Mouse (Mus musculus) liver, embryonic 11.5 days (tissue): ENCODE measurements at regions not wholly inside any gene's neighbourhood (a gene's known extent, or its start where the extent isn't known, plus 50 kb on each side); places are given as distances from the start of the nearest gene placed in this dataset.

ENCODE experiments used
- ATAC-seq: fragments of 200-750 bp; cut with Nextera tagmentation; replicated peaks from 2 replicates; pipeline ENCODE4 v1.8.0; 2017; ENCODE audit warnings: moderate number of reproducible peaks, mild to moderate bottlenecking, moderate TSS enrichment, moderate library complexity; ENCODE audit not compliant: low FRiP score
- DNase-seq: peaks from one replicate; pipeline ENCODE4 v3.0.0-alpha.2; 2017; ENCODE audit warnings: low spot score
- H3K27ac ChIP-seq: fragments of 300-500 bp; sonication (generic); 2 replicates; pipeline ENCODE4 v1.5.1; 2014; ENCODE audit warnings: mild to moderate bottlenecking, low read depth, low read length, control low read depth
- H3K27me3 ChIP-seq: fragments of 300-500 bp; sonication (generic); replicated peaks from 2 replicates; pipeline ENCODE4 v1.6.1; 2014; ENCODE audit warnings: low read length, mixed read lengths; ENCODE audit not compliant: control insufficient read depth, insufficient read depth
- H3K36me3 ChIP-seq: fragments of 300-500 bp; sonication (generic); 2 replicates; pipeline ENCODE4 v1.6.1; 2014; ENCODE audit warnings: mild to moderate bottlenecking, low read length, moderate library complexity, mixed read lengths; ENCODE audit not compliant: control insufficient read depth, insufficient read depth
- H3K4me1 ChIP-seq: fragments of 300-500 bp; sonication (generic); replicated peaks from 2 replicates; pipeline ENCODE4 v1.6.1; 2014; ENCODE audit warnings: low read length, mixed read lengths; ENCODE audit not compliant: control insufficient read depth, insufficient read depth
- H3K4me2 ChIP-seq: fragments of 300-500 bp; sonication (generic); 2 replicates; pipeline ENCODE4 v1.6.1; 2014; ENCODE audit warnings: mild to moderate bottlenecking, control low read depth, moderate library complexity
- H3K4me3 ChIP-seq: fragments of 300-500 bp; sonication (generic); 2 replicates; pipeline ENCODE4 v1.5.1; 2014; ENCODE audit warnings: low read depth, low read length, control low read depth
- H3K9ac ChIP-seq: fragments of 300-500 bp; sonication (generic); 2 replicates; pipeline ENCODE4 v1.6.1; 2014; ENCODE audit warnings: low read depth, low read length, control low read depth
- H3K9me3 ChIP-seq: fragments of 300-500 bp; sonication (generic); 2 replicates; pipeline ENCODE4 v1.6.1; 2016; ENCODE audit warnings: low read length, inconsistent platforms, mixed read lengths; ENCODE audit not compliant: control insufficient read depth
- WGBS: fragments of 180-500 bp; shearing (Covaris S2); extraction: QIAGEN DNeasy Blood & Tissue Kit; methylation state at CpG from one replicate; pipeline ENCODE4 v1.1.7; 2014; 5-methylcytosine and 5-hydroxymethylcytosine counted together

GRCm38 (mm10) chr13:42589607-42590006 lies 90.8 kb upstream of the Phactr1 start:
- 71% methylated on average over 5 of the region's 5 CpGs for WGBS

GRCm38 (mm10) chr13:42590415-42590814 lies 90.0 kb upstream of the Phactr1 start:
- Histone ChIP-seq H3K27ac (no peak overlapping the region), H3K4me1 (no peaks in the 10 kb centered on the region), H3K36me3 (no peaks in the 10 kb centered on the region), H3K9ac (no peak overlapping the region), H3K4me2 (no peak overlapping the region), H3K4me3 (no peak overlapping the region), H3K27me3 (no peaks in the 10 kb centered on the region), H3K9me3 (no peaks in the 10 kb centered on the region)
- DNase-seq (no peak), ATAC-seq (no peak)
- WGBS = 70% methylated on average over 6 of the region's 6 CpGs

More at GRCm38 (mm10) chr13:42589607-42590006, 90.8 kb upstream of the Phactr1 start:
- Histone ChIP-seq H3K27ac (no peak overlapping the region), H3K27me3 (no peaks in the 10 kb centered on the region), H3K36me3 (no peaks in the 10 kb centered on the region), H3K4me2 (no peak overlapping the region), H3K9ac (no peak overlapping the region), H3K4me3 (no peak overlapping the region), H3K9me3 (no peaks in the 10 kb centered on the region), H3K4me1 (no peaks in the 10 kb centered on the region)
- ATAC-seq = no peak
- DNase-seq = no peak

GRCm38 (mm10) chr13:42592945-42593344 lies 87.5 kb upstream of the Phactr1 start:
- ATAC-seq (no peak), DNase-seq (no peak)
- WGBS = 39% methylated on average over 3 of the region's 3 CpGs
- no peak overlapping the region for H3K4me3 ChIP-seq
- H3K9ac ChIP-seq = no peak overlapping the region
- H3K36me3 ChIP-seq = no peaks in the 10 kb centered on the region
- no peaks in the 10 kb centered on the region for H3K4me1 ChIP-seq
- no peaks in the 10 kb centered on the region for H3K27me3 ChIP-seq
- H3K9me3 ChIP-seq = no peaks in the 10 kb centered on the region
- no peak overlapping the region for H3K4me2 ChIP-seq
- H3K27ac ChIP-seq = no peak overlapping the region

GRCm38 (mm10) chr13:42593488-42594170 lies 86.8 kb upstream of the Phactr1 start:
- ATAC-seq (no peak), DNase-seq (no peak)
- Histone ChIP-seq H3K27me3 (no peaks in the 10 kb centered on the region), H3K4me1 (no peaks in the 10 kb centered on the region), H3K36me3 (no peaks in the 10 kb centered on the region), H3K27ac (no peak overlapping the region), H3K4me3 (no peak overlapping the region), H3K9ac (no peak overlapping the region), H3K9me3 (no peaks in the 10 kb centered on the region), H3K4me2 (no peak overlapping the region)
- WGBS = 77% methylated on average over 11 of the region's 11 CpGs

GRCm38 (mm10) chr13:42595180-42595579 lies 85.2 kb upstream of the Phactr1 start:
- Histone ChIP-seq H3K4me3 (no peak overlapping the region), H3K9ac (no peak overlapping the region), H3K4me2 (no peak overlapping the region), H3K4me1 (no peaks in the 10 kb centered on the region), H3K27me3 (no peaks in the 10 kb centered on the region), H3K27ac (no peak overlapping the region), H3K9me3 (no peaks in the 10 kb centered on the region), H3K36me3 (no peaks in the 10 kb centered on the region)
- ATAC-seq = no peak
- 76% methylated on average over 3 of the region's 3 CpGs for WGBS
- DNase-seq = no peak

- DNase-seq = no peak
- Histone ChIP-seq H3K4me1 (no peaks in the 10 kb centered on the region), H3K9ac (no peak overlapping the region), H3K27me3 (no peaks in the 10 kb centered on the region), H3K4me3 (no peak overlapping the region), H3K36me3 (no peaks in the 10 kb centered on the region), H3K4me2 (no peak overlapping the region), H3K9me3 (no peaks in the 10 kb centered on the region), H3K27ac (no peak overlapping the region)
- 83% methylated on average over 3 of the region's 3 CpGs for WGBS
- no peak for ATAC-seq
These were observed 82.6 kb upstream of the Phactr1 start for GRCm38 (mm10) chr13:42597781-42598180.

- Histone ChIP-seq H3K9ac (no peak overlapping the region), H3K27me3 (no peaks in the 10 kb centered on the region), H3K4me1 (no peaks in the 10 kb centered on the region), H3K4me2 (no peak overlapping the region), H3K4me3 (no peak overlapping the region), H3K9me3 (no peaks in the 10 kb centered on the region), H3K36me3 (no peaks in the 10 kb centered on the region), H3K27ac (no peak overlapping the region)
- 76% methylated on average over 4 of the region's 4 CpGs for WGBS
- DNase-seq (no peak), ATAC-seq (no peak)
These were observed 77.1 kb upstream of the Phactr1 start for GRCm38 (mm10) chr13:42603308-42603707.

GRCm38 (mm10) chr13:42607735-42608134 lies 72.7 kb upstream of the Phactr1 start:
- ATAC-seq (no peak), DNase-seq (no peak)
- Histone ChIP-seq H3K27me3 (no peaks in the 10 kb centered on the region), H3K9ac (no peak overlapping the region), H3K4me1 (no peaks in the 10 kb centered on the region), H3K4me2 (no peak overlapping the region), H3K27ac (no peak overlapping the region), H3K9me3 (no peaks in the 10 kb centered on the region), H3K36me3 (no peaks in the 10 kb centered on the region), H3K4me3 (no peak overlapping the region)
- WGBS = 43% methylated on average over 10 of the region's 10 CpGs

GRCm38 (mm10) chr13:42608963-42609362 lies 71.5 kb upstream of the Phactr1 start:
- WGBS = 32% methylated on average over 4 of the region's 4 CpGs
- no peak overlapping the region for H3K4me2 ChIP-seq
- H3K4me3 ChIP-seq = no peak overlapping the region
- H3K9ac ChIP-seq = no peak overlapping the region
- no peak for DNase-seq
- no peak for ATAC-seq
- H3K27ac ChIP-seq = no peak overlapping the region
- no peaks in the 10 kb centered on the region for H3K36me3 ChIP-seq
- H3K4me1 ChIP-seq = no peaks in the 10 kb centered on the region
- H3K27me3 ChIP-seq = no peaks in the 10 kb centered on the region
- no peaks in the 10 kb centered on the region for H3K9me3 ChIP-seq
